Mouse (Mus musculus): ENCODE data around the gene Gm5773. TPM values are rescaled to one million over a fixed set of nuclear protein-coding genes. Genes with fewer than 3 reads are reported as not detected.
"Not testable (repeated sequence)": the region's sequence is repeated elsewhere in the genome, so short reads cannot be mapped to it uniquely, and the experiment has no call there.

The Gm5773 gene
- total RNA-seq (2017) = not detected in 3 replicates

DNA sequence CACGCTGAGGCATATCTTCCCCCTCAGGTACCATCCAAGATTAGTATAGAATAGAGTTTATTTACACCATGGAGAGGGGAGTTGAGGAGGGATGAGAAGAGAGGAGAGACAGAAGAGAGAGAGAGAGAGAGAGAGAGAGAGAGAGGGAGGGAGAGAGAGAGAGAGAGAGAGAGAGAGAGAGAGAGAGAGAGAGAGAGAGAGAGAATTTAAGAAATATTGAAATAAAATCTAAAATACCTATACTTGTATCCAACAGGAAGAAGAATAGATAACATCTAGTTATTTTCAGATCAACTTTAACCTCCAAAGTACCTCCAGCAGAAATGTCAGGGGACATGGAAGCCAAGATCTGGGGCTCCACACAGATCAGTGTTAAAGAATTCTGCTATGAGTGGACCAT, at the start of gene Gm5773:
TSS of gene Gm5773 (plus strand) at position 301 of the 400 bp plus-strand sequence.
- ATAC-seq (replicated peaks; ENCODE audit: insufficient number of reproducible peaks, low FRiP score, low TSS enrichment, poor library complexity, severe bottlenecking) = not testable (repeated sequence)

DNA sequence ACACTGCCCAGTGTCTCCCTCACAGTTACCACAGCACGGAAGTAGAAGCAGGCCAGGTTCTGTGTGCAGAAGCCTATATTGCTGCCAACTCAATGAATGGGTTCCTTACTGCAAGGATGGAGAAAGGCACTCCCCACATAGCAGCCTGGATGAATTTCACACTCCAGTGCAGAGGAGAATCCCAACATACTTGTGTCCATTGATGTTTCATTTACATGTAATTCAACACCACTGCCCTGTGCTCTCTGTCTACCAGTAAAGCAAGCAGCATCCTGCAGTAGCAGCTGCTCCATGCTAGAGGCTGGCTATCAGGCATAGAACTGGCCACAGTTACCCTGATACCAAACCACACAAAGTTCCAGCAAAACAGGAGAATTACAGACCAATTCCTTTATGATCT, 27.3 kb upstream of the Gm5773 start:
- ATAC-seq (replicated peaks; ENCODE audit: insufficient number of reproducible peaks, low FRiP score, low TSS enrichment, poor library complexity, severe bottlenecking) = not testable (repeated sequence)

DNA sequence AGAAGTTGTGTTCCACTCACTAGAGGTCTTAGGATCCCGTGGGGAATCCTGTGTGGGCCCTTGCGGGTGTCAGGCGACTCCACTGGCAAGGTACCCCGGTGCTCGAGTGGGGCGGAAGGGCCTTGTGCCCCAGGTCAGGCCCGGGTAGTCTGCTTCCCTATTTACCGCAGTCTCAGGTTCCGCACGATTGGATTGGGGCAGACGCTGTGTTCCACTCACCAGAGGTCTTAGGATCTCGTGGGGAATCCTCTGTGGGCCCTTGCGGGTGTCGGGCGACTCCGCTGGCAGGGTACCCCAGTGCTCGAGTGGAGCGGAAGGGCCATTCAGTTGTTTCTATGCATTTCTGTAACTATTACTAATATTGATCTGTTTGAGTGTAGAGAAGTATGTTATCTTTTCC, 18.8 kb upstream of the Gm5773 start:
- not testable (repeated sequence) for ATAC-seq (replicated peaks; ENCODE audit: insufficient number of reproducible peaks, low FRiP score, low TSS enrichment, poor library complexity, severe bottlenecking)

DNA sequence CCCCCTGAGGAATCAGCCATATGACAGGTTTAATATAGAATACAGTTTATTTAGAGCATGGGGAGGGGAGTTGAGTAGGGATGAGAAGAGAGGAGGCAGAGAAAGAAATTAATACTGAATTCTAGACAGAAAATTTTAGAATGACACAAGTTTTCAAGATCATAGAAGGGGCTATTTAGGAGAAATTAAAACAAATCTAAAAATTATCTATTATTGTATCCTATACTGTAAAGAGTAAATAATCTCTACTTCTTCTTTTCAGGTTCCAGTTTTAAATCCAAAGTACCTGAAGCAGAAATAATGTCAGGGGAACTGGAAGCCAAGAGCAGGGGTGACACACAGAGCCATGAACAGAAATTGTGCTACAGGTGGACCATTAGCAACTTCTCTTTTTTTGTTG, 23.3 kb downstream of the Gm5773 start, which contains the start of gene Tdpoz4:
TSS of gene Tdpoz4 (plus strand) at position 301 of the 400 bp plus-strand sequence.
- ATAC-seq (replicated peaks; ENCODE audit: insufficient number of reproducible peaks, low FRiP score, low TSS enrichment, poor library complexity, severe bottlenecking) = not testable (repeated sequence)

DNA sequence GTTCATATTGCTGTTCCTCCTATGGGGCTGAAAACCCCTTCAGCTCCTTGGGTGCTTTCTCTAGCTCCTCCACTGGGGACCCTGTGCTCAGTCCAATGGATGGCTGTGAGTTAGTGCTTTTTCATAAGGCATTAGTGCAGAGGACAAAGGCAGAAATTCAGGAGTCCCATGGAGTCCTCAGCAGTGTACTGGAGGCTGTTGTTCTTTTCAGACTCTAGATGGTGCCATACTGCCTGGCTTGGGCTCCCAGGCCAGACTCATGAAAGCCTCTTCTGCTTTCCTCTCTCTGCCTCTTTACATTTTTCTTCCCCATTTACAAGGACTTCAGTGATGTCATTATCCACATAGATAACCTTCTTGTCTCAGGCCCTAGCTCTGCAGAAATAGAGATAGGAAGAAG, 40.5 kb downstream of the Gm5773 start:
- ATAC-seq (replicated peaks; ENCODE audit: insufficient number of reproducible peaks, low FRiP score, low TSS enrichment, poor library complexity, severe bottlenecking) = not testable (repeated sequence)

Other genes starting within 250 kb of the Gm5773 start
- 811 to 1,204 TPM (median 873 TPM) in 3 replicates for gene S100a10, start 217.9 kb upstream of the Gm5773 start, total RNA-seq (2017)
- not detected in 3 replicates for gene Tdpoz2, start 120.3 kb upstream of the Gm5773 start, total RNA-seq (2017)
- not detected in 3 replicates for gene Tdpoz1, start 96.7 kb upstream of the Gm5773 start, total RNA-seq (2017)
- gene Gm37596, start 79.9 kb upstream of the Gm5773 start, total RNA-seq (2017) = not detected in 3 replicates
- not detected in 3 replicates for gene Tdpoz4, start 23.4 kb downstream of the Gm5773 start, total RNA-seq (2017)
- not detected in 3 replicates for gene Tdpoz3, start 53.0 kb downstream of the Gm5773 start, total RNA-seq (2017)
- gene Gm9117, start 170.5 kb downstream of the Gm5773 start, total RNA-seq (2017) = not detected in 3 replicates
- gene Tdpoz5, start 188.3 kb downstream of the Gm5773 start, total RNA-seq (2017) = not detected in 3 replicates

Measured in monocyte, adult 5-6 weeks (primary cell).